Mouse (Mus musculus): ENCODE results near the gene Olfr347.

The Olfr347 gene

GRCm38 (mm10) chr2:36731602-36732001, at the start of gene Olfr347:
TSS of gene Olfr347 (plus strand) at chr2:36731902.
- no peak for DNase-seq

GRCm38 (mm10) chr2:36685488-36685887, 46.2 kb upstream of the Olfr347 start, which contains the start of gene Olfr346:
TSS of gene Olfr346 (plus strand) at chr2:36685788.
- DNase-seq = no peak

GRCm38 (mm10) chr2:36736226-36736625, 4.5 kb downstream of the Olfr347 start:
- DNase-seq = no peak

- DNase-seq = no peak
These were observed 52.3 kb downstream of the Olfr347 start, which contains the start of gene Olfr348 for GRCm38 (mm10) chr2:36783976-36784375. TSS of gene Olfr348 (plus strand) at chr2:36784276.
